Mouse (Mus musculus) forebrain, embryonic 16.5 days (tissue): Measurements from ENCODE around the gene Gm20388. TPM values are rescaled to one million over a fixed set of nuclear protein-coding genes. Genes with fewer than 3 reads are reported as not detected.

Experiments used
- ATAC-seq: fragments of 200-750 bp; cut with Nextera tagmentation; 2 replicates; pipeline ENCODE4 v1.8.0; 2017; ENCODE audit warnings: mild to moderate bottlenecking, moderate library complexity
- H3K27ac ChIP-seq: fragments of 300-500 bp; sonication (generic); 2 replicates; pipeline ENCODE4 v1.5.1; 2014; ENCODE audit warnings: low read length, control low read depth
- H3K27me3 ChIP-seq: fragments of 300-500 bp; sonication (generic); replicated peaks from 2 replicates; pipeline ENCODE4 v1.6.1; 2014; ENCODE audit warnings: low read length; ENCODE audit not compliant: control insufficient read depth, insufficient read depth
- H3K36me3 ChIP-seq: fragments of 300-500 bp; sonication (generic); 2 replicates; pipeline ENCODE4 v1.6.1; 2014; ENCODE audit not compliant: control insufficient read depth, insufficient read depth
- H3K4me1 ChIP-seq: fragments of 300-500 bp; sonication (generic); replicated peaks from 2 replicates; pipeline ENCODE4 v1.6.1; 2014; ENCODE audit warnings: low read length; ENCODE audit not compliant: control insufficient read depth, insufficient read depth
- H3K4me2 ChIP-seq: fragments of 300-500 bp; sonication (generic); 2 replicates; pipeline ENCODE4 v1.6.1; 2014; ENCODE audit warnings: mild to moderate bottlenecking, low read length, control low read depth
- H3K4me3 ChIP-seq: fragments of 300-500 bp; sonication (generic); replicated peaks from 2 replicates; pipeline ENCODE4 v1.5.1; 2014; ENCODE audit warnings: mild to moderate bottlenecking, low read length, control low read depth
- H3K9ac ChIP-seq: fragments of 300-500 bp; sonication (generic); replicated peaks from 2 replicates; pipeline ENCODE4 v1.6.1; 2014; ENCODE audit warnings: low read depth, low read length, control low read depth
- H3K9me3 ChIP-seq: fragments of 300-500 bp; sonication (generic); 2 replicates; pipeline ENCODE4 v1.6.1; 2016; ENCODE audit warnings: low read length; ENCODE audit not compliant: control insufficient read depth
- WGBS: fragments of 180-500 bp; shearing (Covaris S2); extraction: QIAGEN DNeasy Blood & Tissue Kit; methylation state at CpG from one replicate; pipeline ENCODE4 v1.1.7; 2014; 5-methylcytosine and 5-hydroxymethylcytosine counted together
- polyA plus RNA-seq: library from polyadenylated mRNA; unstranded; fragments of >200 nt; fragmentation: Nextera tagmentation; extraction: Ambion mirVana; gene quantifications from 2 replicates; pipeline ENCODE4 v1.2.1, GENCODE M21; 2015

Gene Gm20388
- polyA plus RNA-seq, 1 experiment from 2014 or later: 4.7 TPM

DNA sequence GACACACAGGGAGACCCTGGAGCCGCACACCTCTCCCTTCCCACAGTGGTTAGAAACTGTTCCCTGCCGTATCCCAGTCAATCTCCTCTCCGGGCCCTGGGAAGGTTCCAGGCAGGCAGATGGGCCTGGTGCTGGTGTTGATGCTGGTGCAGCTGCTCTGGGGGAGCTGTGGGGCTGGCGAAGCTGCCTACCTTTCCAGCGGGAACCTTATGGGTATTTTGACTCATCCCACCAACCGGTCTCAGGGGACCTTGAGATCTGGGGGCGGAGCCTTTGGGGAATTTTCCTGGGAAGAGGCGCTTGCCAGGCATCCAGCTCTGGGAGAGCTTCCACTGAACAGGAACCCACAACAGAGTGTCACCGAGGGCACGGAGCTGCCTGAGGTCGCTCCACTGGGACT, 2757.2 kb downstream of the Gm20388 start:
- no peak for ATAC-seq

DNA sequence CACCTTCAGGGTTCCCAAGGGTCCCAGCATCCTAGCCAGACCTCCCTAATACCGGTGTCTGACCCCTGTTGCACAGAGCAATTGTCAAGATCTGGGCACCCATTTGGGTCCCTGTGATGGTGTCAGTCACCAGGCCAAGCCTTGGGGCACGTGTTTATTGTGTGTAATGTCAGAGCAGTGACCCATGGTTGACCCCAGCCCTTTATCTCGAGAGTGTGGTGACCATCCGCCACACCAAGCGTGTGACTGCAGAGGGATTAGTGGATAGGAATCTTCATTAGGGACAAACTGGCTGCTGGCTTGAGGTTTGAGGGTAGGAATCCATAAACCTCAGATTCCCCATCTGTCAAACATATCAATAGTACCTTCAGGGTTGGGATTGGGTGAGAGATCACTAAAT, 2758.7 kb downstream of the Gm20388 start:
- no peak overlapping the region for H3K9ac ChIP-seq
- H3K4me3 ChIP-seq: no peak overlapping the region
- H3K36me3 ChIP-seq: no peaks in the 10 kb centered on the region
- 15% methylated on average over 5 of the region's 5 CpGs for whole genome bisulfite sequencing
- no peak for ATAC-seq
- no peak overlapping the region for H3K4me2 ChIP-seq
- H3K4me1 ChIP-seq: peaks cover 49% of the 10 kb centered on the region
- no peaks in the 10 kb centered on the region for H3K9me3 ChIP-seq
- H3K27ac ChIP-seq: no peak overlapping the region
- peaks cover 6% of the 10 kb centered on the region; the same call in 1 of the 2 replicates for H3K27me3 ChIP-seq

More for the DNA sequence above, 2757.2 kb downstream of the Gm20388 start:
- H3K27ac ChIP-seq: no peak overlapping the region
- peaks cover 57% of the 10 kb centered on the region for H3K4me1 ChIP-seq
- no peaks in the 10 kb centered on the region for H3K9me3 ChIP-seq
- H3K4me3 ChIP-seq: no peak overlapping the region
- no peak overlapping the region for H3K9ac ChIP-seq
- H3K27me3 ChIP-seq: peaks cover 6% of the 10 kb centered on the region; the same call in 1 of the 2 replicates
- H3K36me3 ChIP-seq: no peaks in the 10 kb centered on the region
- H3K4me2 ChIP-seq: no peak overlapping the region
- WGBS: 51% methylated on average over 11 of the region's 11 CpGs

DNA sequence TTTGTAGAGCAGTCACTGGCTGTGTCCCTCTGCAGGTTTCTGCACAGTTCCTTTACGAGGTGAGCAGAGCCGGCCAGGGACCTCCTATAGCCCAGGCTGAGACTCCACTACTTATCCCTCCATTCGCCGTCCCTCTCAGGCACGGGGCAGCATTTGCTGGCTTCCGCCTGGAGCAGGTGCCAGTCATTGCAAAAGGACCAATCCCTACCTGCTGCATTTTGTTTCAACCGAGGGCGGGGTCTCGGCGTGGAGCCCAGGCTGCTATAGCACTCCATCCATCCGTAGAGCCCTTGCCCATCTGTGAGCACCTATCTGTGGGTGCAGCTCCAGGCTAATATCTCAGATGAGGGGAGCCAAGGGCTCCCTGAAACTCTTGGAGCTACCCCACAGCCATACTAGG, 2759.4 kb downstream of the Gm20388 start:
- no peak for ATAC-seq
- H3K9ac ChIP-seq: no peak overlapping the region
- H3K4me1 ChIP-seq: peaks cover 43% of the 10 kb centered on the region
- WGBS: 17% methylated on average over 11 of the region's 11 CpGs
- no peak overlapping the region for H3K4me2 ChIP-seq
- H3K4me3 ChIP-seq: no peak overlapping the region
- H3K9me3 ChIP-seq: no peaks in the 10 kb centered on the region
- H3K27ac ChIP-seq: no peak overlapping the region
- peaks cover 6% of the 10 kb centered on the region; the same call in 1 of the 2 replicates for H3K27me3 ChIP-seq
- no peaks in the 10 kb centered on the region for H3K36me3 ChIP-seq

DNA sequence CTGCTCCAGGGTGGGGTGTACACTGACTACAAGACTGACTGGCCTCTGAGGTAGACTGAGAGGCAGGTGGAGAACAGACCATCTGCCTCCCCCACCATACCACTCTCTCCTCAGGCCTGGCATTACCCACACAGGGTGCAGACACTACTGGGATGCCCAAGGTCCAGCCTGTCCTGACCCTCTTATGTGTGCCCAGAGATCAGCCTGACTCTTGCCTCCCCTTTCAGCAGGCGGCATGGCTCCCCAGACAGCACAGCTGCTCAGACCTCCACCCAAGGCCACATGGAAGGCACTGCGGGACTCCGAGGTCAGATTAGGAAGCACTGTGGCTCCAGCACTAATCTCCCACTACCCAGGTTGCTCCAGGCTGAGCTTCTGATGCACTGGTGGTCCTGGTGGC, 2760.1 kb downstream of the Gm20388 start:
- Histone ChIP-seq H3K4me3 (no peak overlapping the region), H3K36me3 (no peaks in the 10 kb centered on the region), H3K4me1 (peaks cover 43% of the 10 kb centered on the region), H3K9ac (no peak overlapping the region), H3K4me2 (no peak overlapping the region), H3K27me3 (peaks cover 6% of the 10 kb centered on the region; the same call in 1 of the 2 replicates), H3K27ac (no peak overlapping the region), H3K9me3 (no peaks in the 10 kb centered on the region)
- 40% methylated on average over 3 of the region's 3 CpGs for WGBS
- no peak for ATAC-seq

DNA sequence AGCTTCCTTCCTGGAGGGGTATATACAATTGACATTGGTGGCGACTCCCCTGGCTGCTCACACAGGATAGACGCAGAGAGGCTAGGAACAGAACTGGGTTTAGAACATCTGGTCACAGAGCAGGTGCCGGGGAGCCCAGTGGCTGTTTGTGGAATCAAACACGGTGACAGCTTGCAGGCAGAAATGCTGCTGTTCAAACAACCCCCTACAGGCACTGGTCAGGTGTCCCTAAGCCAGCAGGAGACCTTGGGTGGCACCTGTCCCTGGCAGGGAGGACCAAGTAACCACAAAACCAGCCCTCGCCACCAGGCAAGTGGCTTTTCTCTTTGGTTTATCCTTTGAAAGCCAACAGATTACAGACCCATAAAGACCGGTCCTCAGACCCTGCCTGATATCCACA, 2761.3 kb downstream of the Gm20388 start:
- Histone ChIP-seq H3K27ac (no peak overlapping the region), H3K9me3 (no peaks in the 10 kb centered on the region), H3K4me1 (peaks cover 43% of the 10 kb centered on the region), H3K36me3 (no peaks in the 10 kb centered on the region), H3K9ac (no peak overlapping the region), H3K27me3 (peaks cover 6% of the 10 kb centered on the region; the same call in 1 of the 2 replicates), H3K4me3 (no peak overlapping the region), H3K4me2 (no peak overlapping the region)
- WGBS: 74% methylated on average over 6 of the region's 6 CpGs
- no peak for ATAC-seq

DNA sequence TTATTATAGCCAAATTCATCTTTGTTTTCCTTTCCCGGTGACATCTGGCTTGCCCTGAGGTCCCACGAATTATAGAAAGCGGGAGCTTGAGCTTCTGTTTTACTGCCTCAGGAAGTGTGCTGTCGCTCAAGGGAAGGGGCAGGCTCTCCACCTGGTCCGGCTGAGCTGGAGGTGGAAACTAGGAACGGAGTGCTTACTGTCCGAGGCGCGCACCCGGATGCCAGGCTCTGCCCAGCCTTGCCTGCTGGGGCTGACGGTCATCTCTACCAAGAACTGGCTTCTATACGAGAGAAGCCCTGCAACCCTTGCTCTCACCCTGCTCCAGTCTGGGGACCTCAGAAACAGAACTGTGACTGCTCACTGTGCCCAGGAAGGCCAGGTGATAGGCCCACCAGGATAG, 2763.3 kb downstream of the Gm20388 start:
- Histone ChIP-seq H3K9me3 (no peaks in the 10 kb centered on the region), H3K4me2 (no peak overlapping the region), H3K4me3 (no peak overlapping the region), H3K27ac (no peak overlapping the region), H3K27me3 (peaks cover 6% of the 10 kb centered on the region; the same call in 1 of the 2 replicates), H3K9ac (no peak overlapping the region), H3K4me1 (peaks cover 43% of the 10 kb centered on the region), H3K36me3 (no peaks in the 10 kb centered on the region)
- 86% methylated on average over 12 of the region's 12 CpGs for WGBS
- ATAC-seq: no peak

DNA sequence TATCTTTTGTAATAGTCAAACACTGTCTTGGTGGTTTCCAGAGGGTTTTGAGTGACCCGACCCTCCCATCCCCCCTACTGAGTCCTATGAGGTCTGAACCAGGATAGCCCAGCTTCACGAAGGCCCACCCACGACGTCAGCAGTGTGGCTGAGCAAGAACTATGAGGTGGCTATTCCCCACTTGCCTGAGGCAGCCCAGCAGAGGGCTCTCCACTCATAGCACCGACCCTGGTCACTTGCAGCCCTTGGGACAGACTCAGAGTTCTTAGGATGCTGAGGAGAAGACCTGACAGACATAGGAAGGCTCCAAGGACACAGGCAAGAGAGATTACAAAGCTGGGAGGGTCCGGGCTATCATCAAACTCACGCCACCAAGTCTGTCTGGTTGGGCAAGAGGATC, 2764.4 kb downstream of the Gm20388 start:
- H3K27me3 ChIP-seq: peaks cover 8% of the 10 kb centered on the region; the same call in 1 of the 2 replicates
- WGBS: 47% methylated on average over 7 of the region's 7 CpGs
- no peak overlapping the region for H3K27ac ChIP-seq
- no peak for ATAC-seq
- H3K4me3 ChIP-seq: no peak overlapping the region; the same call in 1 of the 2 replicates
- no peak overlapping the region for H3K9ac ChIP-seq
- H3K4me1 ChIP-seq: peaks cover 53% of the 10 kb centered on the region
- no peaks in the 10 kb centered on the region for H3K36me3 ChIP-seq
- H3K9me3 ChIP-seq: no peaks in the 10 kb centered on the region
- H3K4me2 ChIP-seq: peak overlapping the region; percentile 70

DNA sequence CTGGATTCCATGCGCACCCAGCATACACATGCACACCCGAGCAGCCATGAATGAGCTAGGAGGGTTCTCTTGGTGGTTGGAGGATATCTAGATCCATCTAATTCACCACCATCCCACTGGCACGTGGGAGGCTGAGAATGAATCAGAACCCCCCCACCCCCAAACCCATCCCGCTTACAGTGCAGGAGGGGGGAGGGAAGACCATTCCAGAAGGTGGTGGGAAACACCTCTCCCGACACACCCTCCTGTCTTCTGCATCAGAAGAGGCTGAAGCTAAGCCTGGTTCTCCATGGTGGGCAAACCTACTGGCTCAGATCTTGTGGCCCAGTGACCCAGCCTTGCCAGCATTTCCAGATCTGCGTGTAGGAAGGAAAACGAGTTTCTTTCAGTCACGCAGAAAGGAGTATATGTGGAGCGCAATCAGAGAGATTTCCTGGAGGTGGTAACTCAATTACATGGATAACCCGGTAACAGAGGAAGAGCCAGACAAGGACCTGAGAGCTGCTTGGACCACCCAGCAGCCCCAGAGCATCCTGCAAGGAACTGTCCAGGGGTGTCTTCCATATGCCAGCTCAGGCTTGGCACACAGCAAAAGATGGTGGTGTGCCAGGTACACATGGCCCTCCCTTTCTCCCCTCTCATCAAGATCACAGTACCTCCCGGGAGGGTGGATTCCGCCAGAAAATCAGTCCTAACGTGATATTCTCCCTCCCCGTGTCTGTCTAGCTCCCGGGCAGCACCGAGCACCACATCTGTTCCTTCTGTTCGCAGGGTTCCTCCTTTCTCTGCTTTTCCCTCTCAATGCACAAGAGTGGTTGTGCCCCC, 2765.2 kb downstream of the Gm20388 start:
- Histone ChIP-seq H3K4me1 (peaks cover 52% of the 10 kb centered on the region), H3K27me3 (peaks cover 14% of the 10 kb centered on the region; the same call in 1 of the 2 replicates), H3K4me3 (peak overlapping the region; percentile 83), H3K9ac (peak overlapping the region; percentile 89), H3K4me2 (peak overlapping the region; percentile 70), H3K27ac (peak overlapping the region; percentile 91), H3K36me3 (no peaks in the 10 kb centered on the region), H3K9me3 (no peaks in the 10 kb centered on the region)
- ATAC-seq: no peak
- 44% methylated on average over 17 of the region's 17 CpGs for WGBS

DNA sequence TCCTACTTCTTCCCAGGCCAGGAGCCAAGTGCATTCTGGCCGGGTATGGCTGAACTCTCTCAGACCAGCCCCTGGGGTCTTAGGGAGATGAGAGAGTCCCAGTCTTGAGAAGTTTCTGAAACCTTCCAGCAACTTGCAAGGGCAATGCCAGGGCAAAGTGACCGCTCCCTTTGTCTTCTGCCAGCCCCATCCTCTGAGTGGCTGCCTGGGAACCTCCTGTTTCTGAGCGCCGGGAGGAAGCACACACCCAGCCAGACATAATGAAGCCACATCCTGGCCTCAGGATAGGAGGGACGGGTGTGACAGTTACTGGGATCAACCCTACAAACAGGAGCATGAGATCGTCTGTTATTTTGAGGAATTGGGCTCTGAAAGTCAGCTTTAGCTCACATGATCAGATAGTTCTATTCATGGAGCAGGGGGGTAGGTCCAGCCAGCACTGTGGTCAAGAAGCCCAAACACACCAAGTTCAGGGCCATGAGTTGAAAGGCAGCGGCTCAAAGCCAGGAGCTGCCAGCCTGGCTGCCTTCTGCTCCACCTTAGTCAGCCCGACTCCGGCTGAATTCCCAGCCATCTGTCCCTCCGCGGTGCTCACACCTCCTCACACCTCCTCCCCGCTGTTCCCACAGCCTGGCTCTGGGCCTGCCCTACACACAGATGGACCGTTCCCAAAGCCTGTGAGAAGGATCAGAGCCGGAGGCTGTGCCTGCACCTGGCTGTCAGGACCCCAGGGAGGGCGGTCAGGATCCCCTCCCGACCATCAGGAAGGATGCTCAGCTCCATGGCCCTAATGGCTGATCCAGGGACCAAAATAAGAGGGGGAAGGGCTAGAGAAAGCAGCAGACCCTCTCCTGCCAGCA, 2766.2 kb downstream of the Gm20388 start:
- peak overlapping the region; percentile 83 for H3K4me3 ChIP-seq
- H3K36me3 ChIP-seq: no peaks in the 10 kb centered on the region
- H3K4me1 ChIP-seq: peaks cover 51% of the 10 kb centered on the region
- peak; percentile 47 for ATAC-seq
- H3K9me3 ChIP-seq: no peaks in the 10 kb centered on the region
- H3K4me2 ChIP-seq: peak overlapping the region; percentile 70
- 11% methylated on average over 16 of the region's 16 CpGs for WGBS
- H3K27ac ChIP-seq: peak overlapping the region; percentile 91
- H3K9ac ChIP-seq: peak overlapping the region; percentile 89
- peaks cover 14% of the 10 kb centered on the region for H3K27me3 ChIP-seq
